Mouse (Mus musculus): ENCODE data around the gene Fn1. TPM values are rescaled to one million over a fixed set of nuclear protein-coding genes. Genes with fewer than 3 reads are reported as not detected.

Fn1 gene
- 33.6 and 39.5 TPM in 2 replicates for polyA plus RNA-seq (2014; fragmentation: Nextera tagmentation; extraction: Ambion mirVana)

DNA sequence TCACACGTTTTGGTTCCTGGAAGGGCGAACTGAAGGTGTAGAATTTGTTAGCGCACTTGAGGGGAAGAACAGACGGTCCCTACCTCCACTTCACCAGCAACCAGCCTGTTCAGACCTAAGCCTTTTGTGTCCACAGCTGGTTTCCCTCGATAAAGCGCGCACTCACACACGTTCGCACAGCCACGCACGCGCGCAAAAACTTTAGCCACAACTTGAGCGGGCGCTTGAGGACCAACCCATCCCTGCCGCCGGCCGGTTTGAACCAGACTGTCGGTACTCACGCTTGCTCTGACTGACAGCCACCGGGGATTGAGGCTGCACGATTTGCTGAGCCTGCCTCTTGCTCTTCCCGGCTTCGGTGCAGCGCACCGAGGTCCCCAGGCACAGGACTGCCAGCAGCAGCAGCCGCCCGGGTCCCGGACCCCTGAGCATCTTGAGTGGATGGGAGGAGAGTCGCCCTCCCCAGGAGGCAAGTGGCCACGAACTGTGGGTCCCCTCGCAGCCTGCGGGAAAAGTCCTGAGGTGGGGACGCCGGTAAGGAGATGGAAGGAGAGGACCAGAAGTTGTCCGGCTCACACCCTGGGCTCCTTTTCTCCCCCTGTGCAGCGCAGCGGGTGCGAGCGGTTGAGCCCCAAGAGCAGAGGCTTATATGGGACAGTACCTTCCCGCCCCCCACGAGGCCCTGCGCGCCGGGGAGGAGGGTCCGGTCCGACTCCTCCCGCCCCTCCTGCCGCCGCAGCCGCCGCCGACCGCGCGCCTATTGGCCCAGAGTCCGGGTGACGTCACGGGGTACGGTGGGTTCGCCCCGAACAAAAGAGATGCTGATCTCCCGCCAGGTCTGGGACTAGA is at the start of gene Fn1:
Gene Fn1, minus strand, starts transcription at position 650 of the 849 bp plus-strand sequence.
- H3K27ac ChIP-seq = 0 out of 2 replicates have a peak within 1 kb of the TSS, but pooled peaks have one; percentile 34
- H3K27me3 ChIP-seq (ENCODE audit: control insufficient read depth, insufficient read depth, low read length) = peaks cover 16% of the 10 kb centered on the region
- peaks cover 9% of the 10 kb centered on the region; the same call in 1 of the 2 replicates for H3K4me1 ChIP-seq (replicated peaks; ENCODE audit: control insufficient read depth, insufficient read depth, low read length)
- peak within 1 kb of the TSS; percentile 60 for H3K4me3 ChIP-seq (replicated peaks; ENCODE audit: low read length)
- DNase-seq (ENCODE audit: low spot score) = peak; percentile 86
- ATAC-seq (ENCODE audit: low FRiP score) = peak; percentile 92
- H3K9ac ChIP-seq = peak within 1 kb of the TSS; percentile 58
- no peaks in the 10 kb centered on the region for H3K36me3 ChIP-seq (replicated peaks; ENCODE audit: control insufficient read depth, insufficient read depth)
- no peaks in the 10 kb centered on the region for H3K9me3 ChIP-seq (ENCODE audit: control insufficient read depth, low read length)
- H3K4me2 ChIP-seq (replicated peaks) = peak within 1 kb of the TSS; percentile 90
- WGBS = under 1% methylated on average over 59 of the region's 63 CpGs

DNA sequence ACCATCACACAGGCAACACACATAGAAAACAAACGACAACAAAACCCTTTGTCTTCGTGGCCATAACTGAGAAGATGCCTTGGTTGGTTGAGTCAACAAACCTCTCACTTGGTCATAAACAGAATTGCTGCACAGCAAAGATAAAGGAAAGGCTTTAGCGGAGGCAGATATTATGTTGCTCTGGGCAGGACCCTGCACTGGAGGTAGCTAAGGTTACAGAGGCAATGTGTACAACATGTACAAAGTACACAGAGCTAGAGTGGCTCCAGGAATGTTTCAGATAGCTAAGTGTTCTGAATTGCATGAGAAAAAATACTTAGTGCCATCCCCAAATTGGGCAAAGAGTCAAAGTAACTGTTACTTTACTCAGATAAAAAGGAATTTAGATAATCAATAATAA is 43.1 kb upstream of the Fn1 start:
- ATAC-seq (ENCODE audit: low FRiP score) (no peak), DNase-seq (ENCODE audit: low spot score) (no peak)
- Histone ChIP-seq H3K4me3 (replicated peaks; ENCODE audit: low read length) (no peak overlapping the region), H3K4me1 (replicated peaks; ENCODE audit: control insufficient read depth, insufficient read depth, low read length) (no peaks in the 10 kb centered on the region), H3K36me3 (replicated peaks; ENCODE audit: control insufficient read depth, insufficient read depth) (no peaks in the 10 kb centered on the region), H3K9me3 (ENCODE audit: control insufficient read depth, low read length) (no peaks in the 10 kb centered on the region), H3K9ac (no peak overlapping the region), H3K27me3 (ENCODE audit: control insufficient read depth, insufficient read depth, low read length) (no peaks in the 10 kb centered on the region), H3K27ac (no peak overlapping the region), H3K4me2 (replicated peaks) (no peak overlapping the region)
- WGBS = 87% methylated on average over 3 of the region's 3 CpGs

DNA sequence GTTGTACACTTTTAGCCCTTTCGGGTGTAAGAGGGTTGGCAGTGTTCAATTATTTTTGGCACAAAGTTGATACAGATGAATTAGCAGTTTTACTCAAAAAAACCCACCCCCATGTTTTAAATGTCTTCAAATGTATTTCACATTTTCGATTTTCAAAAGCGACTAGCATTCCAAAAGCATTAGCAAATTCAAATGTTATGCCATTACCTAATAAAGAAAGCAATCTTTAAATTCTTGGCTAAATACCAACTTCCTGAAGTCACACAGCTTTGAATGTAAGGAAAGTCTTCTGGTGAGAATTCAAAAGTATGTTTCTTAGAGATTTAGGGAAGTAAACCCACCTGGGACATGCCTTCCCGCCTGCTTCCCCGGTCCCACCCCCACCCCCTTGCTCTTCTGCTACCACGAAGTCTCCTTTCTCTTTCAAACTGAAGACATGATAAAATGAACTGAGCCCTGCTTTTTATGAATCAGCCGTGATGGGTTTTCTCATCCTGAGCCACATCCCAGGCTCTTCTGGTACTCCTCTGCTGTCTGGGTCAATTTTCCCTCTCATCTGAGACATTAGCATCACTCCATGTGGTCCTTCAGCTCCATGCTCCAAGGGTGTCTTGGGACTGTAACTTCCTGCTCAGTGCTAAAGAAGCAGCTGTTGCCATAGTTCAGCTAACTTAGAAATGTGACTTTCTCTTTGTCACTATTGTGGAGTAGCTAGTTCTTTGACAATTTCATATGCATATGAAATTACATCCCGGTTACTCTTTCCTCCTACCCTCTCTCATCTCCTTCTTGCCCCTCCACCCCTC is 38.7 kb upstream of the Fn1 start:
- Histone ChIP-seq H3K36me3 (replicated peaks; ENCODE audit: control insufficient read depth, insufficient read depth) (no peaks in the 10 kb centered on the region), H3K4me3 (replicated peaks; ENCODE audit: low read length) (no peak overlapping the region), H3K9ac (no peak overlapping the region), H3K4me2 (replicated peaks) (no peak overlapping the region), H3K4me1 (replicated peaks; ENCODE audit: control insufficient read depth, insufficient read depth, low read length) (no peaks in the 10 kb centered on the region), H3K27ac (no peak overlapping the region), H3K9me3 (ENCODE audit: control insufficient read depth, low read length) (no peaks in the 10 kb centered on the region), H3K27me3 (ENCODE audit: control insufficient read depth, insufficient read depth, low read length) (no peaks in the 10 kb centered on the region)
- WGBS = 75% methylated on average over 8 of the region's 8 CpGs
- ATAC-seq (ENCODE audit: low FRiP score) (no peak), DNase-seq (ENCODE audit: low spot score) (no peak)

DNA sequence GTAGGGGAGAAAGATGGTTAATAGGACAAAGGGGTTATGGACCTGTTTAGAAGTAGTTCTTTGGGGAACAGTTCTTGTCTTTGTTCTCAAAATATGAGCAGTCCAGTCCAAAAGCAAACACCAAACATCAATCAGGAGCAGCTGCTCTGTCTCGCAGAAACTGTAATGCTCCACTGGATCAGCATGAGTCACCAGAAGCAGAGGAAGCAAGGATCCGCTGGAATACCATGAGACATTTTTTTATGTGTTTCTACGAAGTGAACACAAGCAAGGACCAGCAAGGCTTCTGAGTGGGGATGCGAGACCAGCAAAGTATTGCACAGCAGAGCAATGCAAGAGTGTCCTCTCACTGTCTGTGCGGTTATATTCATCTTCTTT is 35.9 kb upstream of the Fn1 start:
- no peaks in the 10 kb centered on the region for H3K9me3 ChIP-seq (ENCODE audit: control insufficient read depth, low read length)
- no peaks in the 10 kb centered on the region for H3K27me3 ChIP-seq (ENCODE audit: control insufficient read depth, insufficient read depth, low read length)
- ATAC-seq (ENCODE audit: low FRiP score) = no peak
- no peak for DNase-seq (ENCODE audit: low spot score)
- H3K27ac ChIP-seq = no peak overlapping the region
- H3K4me2 ChIP-seq (replicated peaks) = no peak overlapping the region
- no peaks in the 10 kb centered on the region for H3K36me3 ChIP-seq (replicated peaks; ENCODE audit: control insufficient read depth, insufficient read depth)
- 91% methylated on average over 5 of the region's 5 CpGs for WGBS
- H3K9ac ChIP-seq = no peak overlapping the region
- H3K4me3 ChIP-seq (replicated peaks; ENCODE audit: low read length) = no peak overlapping the region
- no peaks in the 10 kb centered on the region for H3K4me1 ChIP-seq (replicated peaks; ENCODE audit: control insufficient read depth, insufficient read depth, low read length)

DNA sequence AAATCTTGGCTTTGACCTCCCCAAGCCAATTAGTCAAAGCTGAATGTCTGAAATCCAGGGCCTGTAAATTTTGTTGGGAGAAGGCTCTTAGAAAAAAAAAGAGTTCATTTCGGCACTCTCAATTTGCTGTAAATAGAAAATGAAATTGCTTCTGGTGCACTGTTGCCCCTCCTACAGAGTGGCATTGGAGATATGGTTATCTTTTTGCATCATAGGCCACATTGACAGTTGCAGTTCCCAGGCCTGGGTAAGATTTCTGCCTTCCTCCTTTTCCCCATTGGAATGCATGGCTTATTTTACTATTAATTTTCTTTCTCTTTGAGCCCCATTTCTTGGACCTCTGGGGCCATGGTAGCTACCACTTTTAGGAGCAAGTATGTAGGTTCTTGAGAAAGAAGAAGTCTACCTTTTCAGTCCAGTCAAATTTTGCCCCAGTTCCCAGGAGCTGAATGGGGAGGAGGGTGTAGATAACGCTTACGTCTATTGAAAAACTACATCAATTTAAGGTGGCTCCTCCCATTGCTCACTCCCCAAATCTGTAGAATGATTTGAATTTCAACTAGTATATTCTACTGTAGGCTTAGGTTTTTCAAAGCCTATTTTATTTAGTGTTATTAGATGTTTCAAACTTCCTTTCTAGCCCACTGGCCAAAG is 35.4 kb upstream of the Fn1 start:
- no peaks in the 10 kb centered on the region for H3K27me3 ChIP-seq (ENCODE audit: control insufficient read depth, insufficient read depth, low read length)
- no peaks in the 10 kb centered on the region for H3K4me1 ChIP-seq (replicated peaks; ENCODE audit: control insufficient read depth, insufficient read depth, low read length)
- no peak for DNase-seq (ENCODE audit: low spot score)
- H3K4me3 ChIP-seq (replicated peaks; ENCODE audit: low read length) = no peak overlapping the region
- no peak overlapping the region for H3K9ac ChIP-seq
- H3K27ac ChIP-seq = no peak overlapping the region
- ATAC-seq (ENCODE audit: low FRiP score) = no peak
- H3K36me3 ChIP-seq (replicated peaks; ENCODE audit: control insufficient read depth, insufficient read depth) = no peaks in the 10 kb centered on the region
- WGBS = 94% methylated on average over 3 of the region's 3 CpGs
- H3K9me3 ChIP-seq (ENCODE audit: control insufficient read depth, low read length) = no peaks in the 10 kb centered on the region
- H3K4me2 ChIP-seq (replicated peaks) = no peak overlapping the region

DNA sequence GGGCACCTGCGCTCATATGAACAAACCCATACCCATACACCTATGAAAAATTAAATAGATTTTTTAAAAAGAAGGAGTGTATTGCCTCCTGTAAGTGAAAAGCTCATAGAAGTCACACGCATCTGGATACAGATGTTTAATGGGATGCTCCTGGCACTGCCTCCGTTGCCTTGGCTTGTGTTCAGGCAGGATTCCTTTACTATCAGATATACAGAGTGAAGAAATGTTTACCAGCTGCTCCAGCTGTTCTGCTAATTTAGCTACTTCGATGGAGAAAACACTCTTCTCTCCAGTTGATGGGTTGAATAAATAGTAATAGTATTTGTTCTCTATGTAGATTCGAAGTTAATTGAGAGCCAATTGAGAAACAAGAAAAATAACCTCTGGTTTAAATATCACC is 33.8 kb upstream of the Fn1 start:
- H3K4me1 ChIP-seq (replicated peaks; ENCODE audit: control insufficient read depth, insufficient read depth, low read length) = no peaks in the 10 kb centered on the region
- H3K9ac ChIP-seq = no peak overlapping the region
- no peaks in the 10 kb centered on the region for H3K27me3 ChIP-seq (ENCODE audit: control insufficient read depth, insufficient read depth, low read length)
- WGBS = 89% methylated on average over 5 of the region's 5 CpGs
- H3K4me2 ChIP-seq (replicated peaks) = no peak overlapping the region
- H3K9me3 ChIP-seq (ENCODE audit: control insufficient read depth, low read length) = no peaks in the 10 kb centered on the region
- no peaks in the 10 kb centered on the region for H3K36me3 ChIP-seq (replicated peaks; ENCODE audit: control insufficient read depth, insufficient read depth)
- no peak for DNase-seq (ENCODE audit: low spot score)
- H3K27ac ChIP-seq = no peak overlapping the region
- H3K4me3 ChIP-seq (replicated peaks; ENCODE audit: low read length) = no peak overlapping the region
- no peak for ATAC-seq (ENCODE audit: low FRiP score)

DNA sequence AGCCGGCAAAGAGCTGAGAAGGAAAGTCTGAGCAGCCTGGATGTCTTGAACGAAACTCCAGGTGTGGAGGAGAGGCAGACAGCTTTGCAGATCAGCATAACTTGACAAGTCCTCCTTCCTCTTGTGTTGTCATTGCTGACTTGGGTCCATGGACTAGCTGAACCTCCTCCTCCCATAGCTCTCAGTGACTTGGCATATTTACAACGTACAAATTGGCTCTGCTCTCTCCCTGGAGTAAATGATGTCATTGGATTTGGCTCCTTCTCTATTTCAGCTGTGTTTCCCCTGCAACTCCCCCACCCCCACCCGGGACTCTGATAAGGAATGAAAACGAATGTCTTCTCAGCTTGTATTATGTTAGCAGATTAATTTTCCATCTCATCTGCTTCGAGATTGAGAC is 30.7 kb upstream of the Fn1 start:
- WGBS = 64% methylated on average over 6 of the region's 6 CpGs
- ATAC-seq (ENCODE audit: low FRiP score) = no peak
- peak; percentile 35 for DNase-seq (ENCODE audit: low spot score)

DNA sequence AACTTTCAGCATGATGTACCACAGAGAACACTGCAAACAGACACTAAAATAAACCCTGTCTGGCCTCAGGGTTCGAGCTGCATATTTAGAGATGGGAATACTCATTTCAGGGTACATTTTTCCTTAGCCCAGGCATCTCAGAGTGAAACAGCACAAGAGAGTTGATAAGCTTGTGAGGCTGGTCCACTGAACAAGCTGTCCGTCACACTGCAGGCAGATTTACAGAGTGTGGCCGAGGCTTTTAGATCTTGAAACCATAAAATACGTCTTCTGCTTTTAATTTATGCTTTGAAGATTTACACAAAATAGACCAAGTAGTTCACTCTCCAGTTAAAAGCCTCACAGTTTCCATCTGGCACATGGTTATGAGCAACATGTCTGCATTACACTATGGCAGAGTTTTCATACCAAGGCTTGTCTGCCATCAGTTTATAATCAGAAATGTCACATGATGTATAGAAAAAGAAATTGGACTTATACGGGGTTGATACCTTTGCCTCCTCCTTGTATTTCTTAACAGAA is 29.3 kb upstream of the Fn1 start:
- Histone ChIP-seq H3K4me3 (replicated peaks; ENCODE audit: low read length) (no peak overlapping the region), H3K27me3 (ENCODE audit: control insufficient read depth, insufficient read depth, low read length) (no peaks in the 10 kb centered on the region), H3K4me1 (replicated peaks; ENCODE audit: control insufficient read depth, insufficient read depth, low read length) (no peaks in the 10 kb centered on the region), H3K9me3 (ENCODE audit: control insufficient read depth, low read length) (no peaks in the 10 kb centered on the region), H3K36me3 (replicated peaks; ENCODE audit: control insufficient read depth, insufficient read depth) (no peaks in the 10 kb centered on the region), H3K27ac (no peak overlapping the region), H3K9ac (no peak overlapping the region), H3K4me2 (replicated peaks) (no peak overlapping the region)
- no peak for ATAC-seq (ENCODE audit: low FRiP score)
- no peak for DNase-seq (ENCODE audit: low spot score)
- WGBS = 70% methylated on average over 5 of the region's 5 CpGs

More for the DNA sequence above, 30.7 kb upstream of the Fn1 start:
- Histone ChIP-seq H3K4me1 (replicated peaks; ENCODE audit: control insufficient read depth, insufficient read depth, low read length) (no peaks in the 10 kb centered on the region), H3K27me3 (ENCODE audit: control insufficient read depth, insufficient read depth, low read length) (no peaks in the 10 kb centered on the region), H3K27ac (no peak overlapping the region), H3K9ac (no peak overlapping the region), H3K36me3 (replicated peaks; ENCODE audit: control insufficient read depth, insufficient read depth) (no peaks in the 10 kb centered on the region), H3K9me3 (ENCODE audit: control insufficient read depth, low read length) (no peaks in the 10 kb centered on the region), H3K4me2 (replicated peaks) (no peak overlapping the region), H3K4me3 (replicated peaks; ENCODE audit: low read length) (no peak overlapping the region)

DNA sequence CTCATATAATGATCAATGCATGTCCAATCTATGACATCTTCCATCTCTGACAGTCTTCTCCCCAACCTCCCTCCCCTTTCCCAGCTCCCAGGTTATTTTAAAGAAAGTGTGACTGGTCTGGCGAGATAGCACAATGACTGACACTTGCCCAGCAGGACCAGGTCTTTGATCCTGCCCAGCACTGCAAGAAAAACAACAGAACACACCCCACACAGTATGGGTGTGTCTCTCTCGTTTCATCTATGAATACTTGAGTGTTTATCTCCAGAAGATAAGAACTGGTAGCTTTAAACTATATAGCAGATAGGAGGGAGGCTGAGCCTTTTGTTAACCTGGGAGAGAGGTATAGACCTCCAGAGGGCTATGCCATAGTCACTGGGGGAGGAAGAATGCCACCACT is 28.3 kb upstream of the Fn1 start:
- Histone ChIP-seq H3K4me2 (replicated peaks) (no peak overlapping the region), H3K4me1 (replicated peaks; ENCODE audit: control insufficient read depth, insufficient read depth, low read length) (no peaks in the 10 kb centered on the region), H3K9me3 (ENCODE audit: control insufficient read depth, low read length) (no peaks in the 10 kb centered on the region), H3K27ac (no peak overlapping the region), H3K36me3 (replicated peaks; ENCODE audit: control insufficient read depth, insufficient read depth) (no peaks in the 10 kb centered on the region), H3K4me3 (replicated peaks; ENCODE audit: low read length) (no peak overlapping the region), H3K27me3 (ENCODE audit: control insufficient read depth, insufficient read depth, low read length) (no peaks in the 10 kb centered on the region), H3K9ac (no peak overlapping the region)
- DNase-seq (ENCODE audit: low spot score) = no peak
- ATAC-seq (ENCODE audit: low FRiP score) = no peak
- 17% methylated on average over 2 of the region's 2 CpGs for WGBS
